Comparison of ENCODE assay signal across 9 mouse cellular contexts in the genomic region with DNA sequence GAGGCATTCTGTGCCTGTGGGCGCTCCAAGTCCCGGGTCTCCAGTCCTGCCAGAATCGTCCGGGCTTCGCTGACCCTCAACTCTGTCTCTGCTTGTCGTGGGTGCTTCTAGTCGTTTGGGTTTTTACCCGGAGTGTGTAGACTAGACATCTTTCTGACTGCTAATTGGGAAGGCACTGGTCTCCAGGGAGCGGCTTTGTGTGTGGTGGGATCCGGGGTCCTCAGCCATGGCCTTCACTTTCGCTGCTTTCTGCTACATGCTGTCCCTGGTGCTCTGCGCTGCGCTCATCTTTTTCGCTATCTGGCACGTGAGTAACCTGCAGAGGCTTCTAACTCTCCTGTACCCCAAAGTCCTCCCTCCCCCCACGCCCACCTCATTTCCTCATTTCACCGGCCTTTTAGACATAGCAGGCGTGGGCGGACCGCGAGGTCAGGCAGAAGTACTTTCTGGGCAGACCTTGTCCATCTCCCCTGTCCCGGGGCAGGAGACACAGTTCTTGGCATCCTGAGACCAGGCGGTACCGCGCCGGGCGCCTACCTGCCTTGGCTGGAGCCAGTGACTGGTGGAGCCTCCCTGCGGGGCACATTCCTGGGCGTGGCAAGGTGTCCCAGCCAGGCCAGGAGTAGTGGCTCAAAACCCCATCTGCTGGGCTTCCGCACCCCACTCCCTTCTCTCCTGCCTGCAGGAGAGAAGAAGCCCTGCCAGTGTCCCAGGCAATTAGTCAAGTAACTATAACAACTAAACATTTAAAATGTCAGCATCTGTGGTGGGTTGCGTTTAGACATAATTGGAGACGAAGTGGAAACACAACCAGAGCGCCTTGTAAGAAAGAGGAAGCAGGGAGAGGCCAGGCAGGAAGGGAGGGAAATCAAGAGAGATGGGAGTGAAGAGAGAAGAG. TPM values are rescaled to one million over a fixed set of nuclear protein-coding genes. Genes with fewer than 3 reads are reported as not detected.
DNase-seq lines count a peak whose midpoint lies in the region; ATAC-seq lines count a peak whose summit lies in the region.
"Had no signal": no experiment of that assay in that cellular context is flagged by ENCODE, and none has a peak within 500 bp of the region (broad histone marks: within the 10 kb centered on the region; RNA-seq: fewer than 3 reads in every experiment).

No protein-coding gene starts in this region.

- 2% methylated on average over 33 of the region's 33 CpGs for WGBS in kidney, embryonic 16.5 days
- WGBS in limb, embryonic 10.5 days = 2% methylated on average over 33 of the region's 33 CpGs
- 3% methylated on average over 33 of the region's 33 CpGs for WGBS in neural tube, embryonic 12.5 days

- peak overlapping the region; percentile 65; the same call in 1 of the 2 replicates for H3K9ac ChIP-seq in kidney, embryonic 16.5 days (replicated peaks; ENCODE audit: low read length)
- peak overlapping the region; percentile 52 for H3K9ac ChIP-seq in neural tube, embryonic 12.5 days

- H3K27ac ChIP-seq in kidney, embryonic 16.5 days (ENCODE audit: low read length) = no peak overlapping the region
- no peak overlapping the region for H3K27ac ChIP-seq in limb, embryonic 10.5 days
- H3K27ac ChIP-seq in neural tube, embryonic 12.5 days = no peak overlapping the region

- no peaks in the 10 kb centered on the region for H3K9me3 ChIP-seq in kidney, embryonic 16.5 days (ENCODE audit: low read length)
- no peaks in the 10 kb centered on the region for H3K9me3 ChIP-seq in limb, embryonic 10.5 days (replicated peaks)
- H3K9me3 ChIP-seq in neural tube, embryonic 12.5 days = no peaks in the 10 kb centered on the region

- peak overlapping the region; percentile 55 for H3K4me3 ChIP-seq in kidney, embryonic 16.5 days (ENCODE audit: low read length)
- peak overlapping the region; percentile 69 for H3K4me3 ChIP-seq in limb, embryonic 10.5 days
- peak overlapping the region; percentile 58 for H3K4me3 ChIP-seq in neural tube, embryonic 12.5 days

- H3K4me1 ChIP-seq in kidney, embryonic 16.5 days (ENCODE audit: insufficient read depth, low read length) = peaks cover 16% of the 10 kb centered on the region
- H3K4me1 ChIP-seq in limb, embryonic 10.5 days = peaks cover 24% of the 10 kb centered on the region
- peaks cover 21% of the 10 kb centered on the region for H3K4me1 ChIP-seq in neural tube, embryonic 12.5 days

- intact Hi-C loops in gastrocnemius, postnatal 36 days (cut with DNase I) = no loop called here

- DNase-seq in kidney, postnatal 14 days = no peak
- DNase-seq in R1 (ENCODE audit: low read depth, low spot score) = peak; percentile 67
- no peak for DNase-seq in limb, embryonic 10.5 days (ENCODE audit: low spot score)
- no peak for DNase-seq in gastrocnemius, postnatal 36 days

- H3K4me2 ChIP-seq in kidney, embryonic 16.5 days (replicated peaks; ENCODE audit: low read depth, low read length) = peak overlapping the region; percentile 97
- peak overlapping the region; percentile 100 for H3K4me2 ChIP-seq in neural tube, embryonic 12.5 days (replicated peaks)

- ATAC-seq in kidney, embryonic 16.5 days (ENCODE audit: low FRiP score, low TSS enrichment) = peak; percentile 32; the same call in 1 of the 2 replicates
- ATAC-seq in erythroid progenitor cell, adult 5-6 weeks (replicated peaks; ENCODE audit: low FRiP score, poor library complexity, severe bottlenecking) = 0 out of 2 replicates have a peak, but pooled peaks have one; percentile 32
- ATAC-seq in neural tube, embryonic 12.5 days (ENCODE audit: low FRiP score, low read depth) = peak; percentile 30; the same call in 1 of the 2 replicates
- no peak for ATAC-seq in monocyte, adult 5-6 weeks (replicated peaks; ENCODE audit: insufficient number of reproducible peaks, low FRiP score, low TSS enrichment, poor library complexity, severe bottlenecking)

- H3K36me3 ChIP-seq in kidney, embryonic 16.5 days (ENCODE audit: insufficient read depth, low read length) = no peaks in the 10 kb centered on the region
- no peaks in the 10 kb centered on the region for H3K36me3 ChIP-seq in limb, embryonic 10.5 days
- no peaks in the 10 kb centered on the region for H3K36me3 ChIP-seq in neural tube, embryonic 12.5 days

- peaks cover 53% of the 10 kb centered on the region for H3K27me3 ChIP-seq in kidney, embryonic 16.5 days (ENCODE audit: insufficient read depth, low read length)
- peaks cover 71% of the 10 kb centered on the region for H3K27me3 ChIP-seq in limb, embryonic 10.5 days (ENCODE audit: low read depth, poor library complexity, severe bottlenecking)
- H3K27me3 ChIP-seq in neural tube, embryonic 12.5 days (replicated peaks) = peaks cover 49% of the 10 kb centered on the region

RNA-seq across cellular contexts. Expression of gene Cnih3, which starts 1.0 kb away (rescaled TPM):
- 0.17 TPM in 1 of 2 replicates, not detected in the other for polyA plus RNA-seq in kidney, embryonic 16.5 days (2015; fragmentation: Nextera tagmentation; extraction: Ambion mirVana)
- total RNA-seq in erythroid progenitor cell, adult 5-6 weeks (2015; ENCODE audit: low replicate concordance) = not detected in 2 replicates
- total RNA-seq in erythroid progenitor cell, adult 5-6 weeks (2017; ENCODE audit: low replicate concordance) = not detected in 2 replicates
- 0.16 and 0.33 TPM in 2 replicates for polyA plus RNA-seq in limb, embryonic 10.5 days (2016; fragmentation: Nextera tagmentation; extraction: Ambion mirVana)
- polyA plus RNA-seq in neural tube, embryonic 12.5 days (2016; fragmentation: Nextera tagmentation; extraction: Ambion mirVana) = 4.3 and 4.7 TPM in 2 replicates
- not detected for total RNA-seq in gastrocnemius, postnatal 36 days (2021)
- 0.53 TPM in 1 of 3 replicates, not detected in the others for total RNA-seq in monocyte, adult 5-6 weeks (2017)
- total RNA-seq: adrenal gland, postnatal 36 days had no signal
